Mouse (Mus musculus): ENCODE measurements around the gene Dlst. TPM values are rescaled to one million over a fixed set of nuclear protein-coding genes. Genes with fewer than 3 reads are reported as not detected.

Dlst gene
- polyA plus RNA-seq, 1 experiment from 2014 or later: 63.2 TPM

DNA sequence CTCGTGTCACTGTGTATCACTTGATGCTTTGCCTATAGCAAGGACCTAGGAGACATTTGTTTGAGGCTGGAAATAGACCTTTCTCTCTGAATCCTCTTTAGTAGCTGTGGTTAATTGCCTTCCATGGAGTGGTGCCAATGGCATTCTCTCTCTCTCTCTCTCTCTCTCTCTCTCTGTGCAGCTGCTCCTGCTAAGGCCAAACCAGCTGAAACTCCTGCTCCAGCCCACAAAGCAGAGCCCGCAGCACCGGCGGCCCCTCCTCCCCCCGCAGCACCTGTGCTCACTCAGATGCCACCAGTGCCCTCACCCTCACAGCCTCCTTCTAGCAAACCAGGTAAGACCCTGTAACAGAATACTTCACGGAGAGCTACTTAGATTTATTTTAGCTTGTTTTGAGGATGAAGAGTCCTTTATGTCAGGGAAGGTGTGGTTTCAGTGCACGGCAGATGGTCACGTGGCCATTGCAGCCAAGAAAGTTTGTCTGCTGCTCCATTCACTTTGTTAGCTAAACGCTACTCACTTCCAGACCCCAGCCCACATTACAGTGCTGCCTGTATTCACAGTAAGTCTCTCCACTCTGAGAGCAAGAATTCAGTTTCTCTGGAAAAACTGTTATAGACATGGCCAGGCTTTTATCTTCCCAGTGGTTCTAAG lies 11.3 kb downstream of the Dlst start:
- no peak for TF ChIP-seq EP300 (optimal IDR thresholded peaks at IDR 0.05)
- TF ChIP-seq CTCF (IDR thresholded peaks at IDR 0.05; ENCODE audit: low read depth): no peak
- Histone ChIP-seq H3K27ac (replicated peaks) (no peak overlapping the region), H3K27me3 (ENCODE audit: control insufficient read depth, insufficient read depth, low read length) (no peaks in the 10 kb centered on the region), H3K4me2 (replicated peaks; ENCODE audit: low read depth) (no peak overlapping the region), H3K9me3 (ENCODE audit: control insufficient read depth, low read length) (no peaks in the 10 kb centered on the region), H3K36me3 (ENCODE audit: control insufficient read depth, insufficient read depth, low read length) (peaks cover 33% of the 10 kb centered on the region), H3K4me3 (ENCODE audit: low read depth, low read length) (no peak overlapping the region), H3K9ac (ENCODE audit: low read length) (no peak overlapping the region), H3K4me1 (replicated peaks; ENCODE audit: control insufficient read depth, insufficient read depth) (no peaks in the 10 kb centered on the region)
- DNase-seq (ENCODE audit: low spot score) (no peak), ATAC-seq (ENCODE audit: low FRiP score, low TSS enrichment) (no peak)
- WGBS: 89% methylated on average over 9 of the region's 9 CpGs

DNA sequence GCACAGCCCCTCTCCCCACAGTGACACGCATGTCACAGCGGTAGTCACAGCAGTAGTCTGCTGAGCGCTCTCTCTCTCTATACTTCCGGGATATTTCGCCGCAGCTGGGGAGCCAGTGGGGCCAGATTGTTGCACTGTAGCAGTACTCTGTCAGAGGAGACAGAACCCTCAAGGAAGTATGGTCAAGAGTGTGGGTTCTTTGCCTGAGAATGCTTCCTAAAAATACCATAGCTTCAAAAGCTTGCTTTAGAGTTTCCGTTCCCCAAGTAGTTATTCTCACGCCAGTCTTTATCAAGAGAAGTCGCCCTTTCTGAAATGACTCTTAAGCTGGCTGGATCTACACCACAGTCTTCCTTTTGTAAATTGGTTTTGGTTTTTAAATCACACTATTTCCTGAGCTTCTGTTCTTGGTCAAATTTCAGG lies 12.5 kb downstream of the Dlst start:
- H3K27ac ChIP-seq (replicated peaks): no peak overlapping the region
- no peak overlapping the region for H3K4me2 ChIP-seq (replicated peaks; ENCODE audit: low read depth)
- TF ChIP-seq EP300 (optimal IDR thresholded peaks at IDR 0.05) (no peak), CTCF (IDR thresholded peaks at IDR 0.05; ENCODE audit: low read depth) (no peak)
- WGBS: 93% methylated on average over 9 of the region's 9 CpGs
- no peak overlapping the region for H3K4me3 ChIP-seq (ENCODE audit: low read depth, low read length)
- ATAC-seq (ENCODE audit: low FRiP score, low TSS enrichment) (no peak), DNase-seq (ENCODE audit: low spot score) (no peak)
- peaks cover 33% of the 10 kb centered on the region for H3K36me3 ChIP-seq (ENCODE audit: control insufficient read depth, insufficient read depth, low read length)
- H3K27me3 ChIP-seq (ENCODE audit: control insufficient read depth, insufficient read depth, low read length): no peaks in the 10 kb centered on the region
- no peaks in the 10 kb centered on the region for H3K4me1 ChIP-seq (replicated peaks; ENCODE audit: control insufficient read depth, insufficient read depth)
- H3K9ac ChIP-seq (ENCODE audit: low read length): no peak overlapping the region
- H3K9me3 ChIP-seq (ENCODE audit: control insufficient read depth, low read length): no peaks in the 10 kb centered on the region

DNA sequence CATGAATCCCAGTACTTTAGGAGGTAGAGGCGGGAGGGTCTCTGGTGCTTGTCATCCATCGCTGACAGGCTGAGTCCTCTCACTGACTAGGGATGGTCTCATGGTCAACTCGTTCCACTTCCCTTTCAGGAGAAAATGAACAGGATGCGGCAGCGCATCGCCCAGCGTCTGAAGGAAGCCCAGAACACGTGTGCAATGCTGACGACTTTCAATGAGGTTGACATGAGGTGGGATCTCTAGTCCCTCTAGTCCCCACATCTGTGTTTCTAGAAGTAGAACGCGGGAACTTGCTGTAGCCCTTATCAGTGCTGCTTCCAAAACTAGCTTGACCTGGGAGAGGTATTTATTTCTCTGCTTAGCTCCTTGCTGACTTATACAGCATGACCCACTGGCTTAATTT lies 13.0 kb downstream of the Dlst start:
- H3K4me1 ChIP-seq (replicated peaks; ENCODE audit: control insufficient read depth, insufficient read depth): no peaks in the 10 kb centered on the region
- H3K27ac ChIP-seq (replicated peaks): no peak overlapping the region
- H3K4me2 ChIP-seq (replicated peaks; ENCODE audit: low read depth): no peak overlapping the region
- 91% methylated on average over 11 of the region's 11 CpGs for whole genome bisulfite sequencing
- no peak for DNase-seq (ENCODE audit: low spot score)
- H3K27me3 ChIP-seq (ENCODE audit: control insufficient read depth, insufficient read depth, low read length): no peaks in the 10 kb centered on the region
- no peaks in the 10 kb centered on the region for H3K9me3 ChIP-seq (ENCODE audit: control insufficient read depth, low read length)
- TF ChIP-seq CTCF (IDR thresholded peaks at IDR 0.05; ENCODE audit: low read depth) (no peak), EP300 (optimal IDR thresholded peaks at IDR 0.05) (no peak)
- no peak for ATAC-seq (ENCODE audit: low FRiP score, low TSS enrichment)
- no peak overlapping the region for H3K9ac ChIP-seq (ENCODE audit: low read length)
- peaks cover 33% of the 10 kb centered on the region for H3K36me3 ChIP-seq (ENCODE audit: control insufficient read depth, insufficient read depth, low read length)
- no peak overlapping the region for H3K4me3 ChIP-seq (ENCODE audit: low read depth, low read length)

DNA sequence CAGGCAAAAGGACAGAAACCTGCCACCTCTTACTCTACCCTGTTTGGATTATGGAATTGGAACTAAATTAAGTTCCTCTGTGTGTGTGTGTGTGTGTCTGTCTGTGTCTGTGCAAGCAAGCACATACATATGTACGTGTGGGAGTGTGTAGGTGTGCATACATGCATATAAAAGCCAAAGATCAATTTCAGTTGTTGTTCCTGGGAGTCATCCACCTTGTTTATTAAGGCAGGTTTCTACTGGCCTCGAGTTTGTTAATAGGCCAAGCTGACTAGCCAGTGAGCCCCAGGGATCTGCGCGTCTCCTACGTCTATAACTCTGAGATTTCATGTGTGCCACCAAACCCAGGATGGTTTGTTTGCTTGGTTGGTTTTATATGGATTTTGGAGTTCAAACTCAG lies 14.1 kb downstream of the Dlst start:
- Histone ChIP-seq H3K9me3 (ENCODE audit: control insufficient read depth, low read length) (no peaks in the 10 kb centered on the region), H3K4me1 (replicated peaks; ENCODE audit: control insufficient read depth, insufficient read depth) (no peaks in the 10 kb centered on the region), H3K27me3 (ENCODE audit: control insufficient read depth, insufficient read depth, low read length) (no peaks in the 10 kb centered on the region), H3K4me3 (ENCODE audit: low read depth, low read length) (no peak overlapping the region), H3K27ac (replicated peaks) (no peak overlapping the region), H3K36me3 (ENCODE audit: control insufficient read depth, insufficient read depth, low read length) (peaks cover 34% of the 10 kb centered on the region), H3K9ac (ENCODE audit: low read length) (no peak overlapping the region), H3K4me2 (replicated peaks; ENCODE audit: low read depth) (no peak overlapping the region)
- ATAC-seq (ENCODE audit: low FRiP score, low TSS enrichment) (no peak), DNase-seq (ENCODE audit: low spot score) (no peak)
- WGBS: 95% methylated on average over 5 of the region's 5 CpGs
- TF ChIP-seq EP300 (optimal IDR thresholded peaks at IDR 0.05): no peak
- no peak for TF ChIP-seq CTCF (IDR thresholded peaks at IDR 0.05; ENCODE audit: low read depth)

DNA sequence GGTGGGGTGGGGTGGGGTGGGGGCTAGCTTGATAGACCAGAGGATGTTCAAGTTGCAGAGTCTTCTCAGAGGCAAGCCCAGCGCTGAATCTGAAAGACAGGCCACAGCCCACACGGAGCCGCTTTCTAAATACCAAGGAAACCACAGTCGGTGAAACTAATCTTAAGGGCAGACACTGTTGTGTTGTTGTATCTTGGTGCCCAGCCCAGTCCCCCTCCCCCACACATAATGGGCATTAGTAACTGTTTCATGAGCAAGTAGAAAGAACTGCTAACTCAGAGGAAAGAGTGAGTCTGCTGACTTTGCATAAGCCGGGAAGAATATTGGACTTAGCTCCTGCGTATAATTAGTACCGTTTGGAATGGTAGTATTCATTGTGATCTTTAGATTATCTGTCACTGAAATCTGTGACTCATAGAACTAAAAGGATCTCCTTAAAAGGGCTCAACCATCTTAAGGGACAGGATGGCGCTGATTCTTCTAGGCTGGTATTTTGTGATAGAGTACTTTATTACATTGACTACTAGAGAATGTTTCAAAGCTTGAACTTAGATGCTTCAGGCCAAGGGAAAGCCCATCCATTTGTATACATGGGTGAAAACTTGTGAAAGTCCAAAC lies 16.5 kb downstream of the Dlst start:
- Histone ChIP-seq H3K9me3 (ENCODE audit: control insufficient read depth, low read length) (no peaks in the 10 kb centered on the region), H3K4me2 (replicated peaks; ENCODE audit: low read depth) (no peak overlapping the region), H3K27ac (replicated peaks) (no peak overlapping the region), H3K27me3 (ENCODE audit: control insufficient read depth, insufficient read depth, low read length) (no peaks in the 10 kb centered on the region), H3K4me1 (replicated peaks; ENCODE audit: control insufficient read depth, insufficient read depth) (no peaks in the 10 kb centered on the region), H3K4me3 (ENCODE audit: low read depth, low read length) (no peak overlapping the region), H3K9ac (ENCODE audit: low read length) (no peak overlapping the region), H3K36me3 (ENCODE audit: control insufficient read depth, insufficient read depth, low read length) (peaks cover 42% of the 10 kb centered on the region)
- DNase-seq (ENCODE audit: low spot score): no peak
- no peak for ATAC-seq (ENCODE audit: low FRiP score, low TSS enrichment)
- 77% methylated on average over 8 of the region's 8 CpGs for WGBS
- TF ChIP-seq CTCF (IDR thresholded peaks at IDR 0.05; ENCODE audit: low read depth): no peak
- TF ChIP-seq EP300 (optimal IDR thresholded peaks at IDR 0.05): no peak

DNA sequence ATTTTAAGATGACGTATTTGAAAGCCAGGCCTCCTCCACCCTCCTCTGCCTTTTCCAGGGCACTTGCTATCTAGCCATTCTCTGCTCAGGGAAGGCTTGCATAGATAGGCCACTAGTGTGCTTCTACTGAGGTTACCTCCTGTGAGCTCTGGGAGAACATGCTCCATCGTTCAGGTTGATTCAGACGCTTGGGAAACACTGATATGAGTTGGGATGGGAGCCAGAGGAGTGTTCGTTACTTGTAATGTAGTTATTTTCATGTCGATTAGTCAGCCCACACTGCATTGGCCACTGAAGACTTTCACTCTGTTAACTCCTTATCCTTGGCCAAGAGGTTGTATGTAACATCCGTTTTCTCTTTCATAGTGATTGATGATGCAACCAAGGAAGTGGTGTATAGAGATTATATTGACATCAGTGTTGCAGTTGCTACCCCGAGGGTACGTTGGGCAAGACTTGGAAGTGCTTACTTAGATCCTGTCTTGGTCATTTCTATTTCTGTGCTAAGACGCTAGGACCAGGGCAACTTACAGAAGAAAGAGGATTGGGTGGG lies 18.9 kb downstream of the Dlst start:
- no peaks in the 10 kb centered on the region for H3K4me1 ChIP-seq (replicated peaks; ENCODE audit: control insufficient read depth, insufficient read depth)
- ATAC-seq (ENCODE audit: low FRiP score, low TSS enrichment) (no peak), DNase-seq (ENCODE audit: low spot score) (no peak)
- H3K9ac ChIP-seq (ENCODE audit: low read length): no peak overlapping the region
- H3K9me3 ChIP-seq (ENCODE audit: control insufficient read depth, low read length): no peaks in the 10 kb centered on the region
- H3K27me3 ChIP-seq (ENCODE audit: control insufficient read depth, insufficient read depth, low read length): no peaks in the 10 kb centered on the region
- no peak for TF ChIP-seq CTCF (IDR thresholded peaks at IDR 0.05; ENCODE audit: low read depth)
- TF ChIP-seq EP300 (optimal IDR thresholded peaks at IDR 0.05): no peak
- H3K4me3 ChIP-seq (ENCODE audit: low read depth, low read length): no peak overlapping the region
- H3K4me2 ChIP-seq (replicated peaks; ENCODE audit: low read depth): no peak overlapping the region
- WGBS: 88% methylated on average over 9 of the region's 9 CpGs
- no peak overlapping the region for H3K27ac ChIP-seq (replicated peaks)
- H3K36me3 ChIP-seq (ENCODE audit: control insufficient read depth, insufficient read depth, low read length): peaks cover 44% of the 10 kb centered on the region
